Mouse (Mus musculus) C2C12 (cell line): ENCODE data around the gene Olfr1394.
"Not testable (repeated sequence)": the region's sequence is repeated elsewhere in the genome, so short reads cannot be mapped to it uniquely, and the experiment has no call there.

ENCODE experiments used
- CEBPB ChIP-seq: IDR thresholded peaks from one replicate; pipeline ENCODE4 v1.6.1; 2011; ENCODE audit warnings: low read depth, mild to moderate bottlenecking, control low read depth, moderate library complexity
- CTCF ChIP-seq: IDR thresholded peaks from one replicate; pipeline ENCODE4 v1.5.1; 2011; ENCODE audit not compliant: control insufficient read depth, insufficient read depth, insufficient read length
- FOSL1 ChIP-seq: IDR thresholded peaks from one replicate; pipeline ENCODE4 v1.8.0; 2011; ENCODE audit warnings: mild to moderate bottlenecking, low read length; ENCODE audit not compliant: poor library complexity, insufficient read depth, severe bottlenecking
- MAX ChIP-seq: IDR thresholded peaks from one replicate; pipeline ENCODE4 v1.6.1; 2011; ENCODE audit warnings: mild to moderate bottlenecking, control low read depth
- MYOD1 ChIP-seq: IDR thresholded peaks from one replicate; pipeline ENCODE4 v1.6.1; 2011; ENCODE audit warnings: low read depth; ENCODE audit not compliant: control insufficient read depth, insufficient read length
- MYOG ChIP-seq: IDR thresholded peaks from one replicate; pipeline ENCODE4 v1.6.1; 2011; ENCODE audit not compliant: control insufficient read depth, insufficient read length; ENCODE audit errors: extremely low read depth
- USF1 ChIP-seq: IDR thresholded peaks from one replicate; pipeline ENCODE4 v1.6.1; 2011; ENCODE audit warnings: low read depth, mild to moderate bottlenecking, control low read depth, moderate library complexity

DNA sequence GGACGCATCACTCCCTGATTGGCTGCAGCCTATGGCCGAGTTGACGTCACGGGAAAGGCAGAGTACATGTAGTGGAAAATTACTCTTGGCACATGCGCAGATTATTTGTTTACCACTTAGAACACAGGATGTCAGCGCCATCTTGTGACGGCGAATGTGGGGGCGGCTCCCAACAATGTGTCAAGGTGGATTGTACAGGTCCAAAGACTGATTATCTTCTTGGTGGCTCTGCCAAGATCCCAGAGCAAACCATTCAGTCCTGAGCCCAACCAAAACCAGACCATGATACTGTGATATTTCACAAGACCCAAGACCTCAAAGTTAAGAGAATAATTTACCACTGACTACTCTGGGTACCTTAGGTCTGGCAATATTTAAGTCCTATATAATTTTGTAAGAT is 40.6 kb downstream of the Olfr1394 start:
- not testable (repeated sequence) for TF ChIP-seq MAX, CTCF, MYOD1, MYOG, USF1, CEBPB, FOSL1
